Mouse (Mus musculus) bone marrow macrophage, adult 2 months (primary cell): ENCODE measurements at regions not wholly inside any gene's neighbourhood (a gene's known extent, or its start where the extent isn't known, plus 50 kb on each side); places are given as distances from the start of the nearest gene placed in this dataset.

Source experiments
- CTCF ChIP-seq: IDR thresholded peaks from 2 replicates; pipeline ENCODE4 v1.5.1; 2012; ENCODE audit warnings: low read depth, mild to moderate bottlenecking, low read length, moderate library complexity
- POLR2A ChIP-seq: IDR thresholded peaks from 2 replicates; pipeline ENCODE4 v1.6.1; 2012; ENCODE audit warnings: mild to moderate bottlenecking, low read depth, low read length, borderline replicate concordance

DNA sequence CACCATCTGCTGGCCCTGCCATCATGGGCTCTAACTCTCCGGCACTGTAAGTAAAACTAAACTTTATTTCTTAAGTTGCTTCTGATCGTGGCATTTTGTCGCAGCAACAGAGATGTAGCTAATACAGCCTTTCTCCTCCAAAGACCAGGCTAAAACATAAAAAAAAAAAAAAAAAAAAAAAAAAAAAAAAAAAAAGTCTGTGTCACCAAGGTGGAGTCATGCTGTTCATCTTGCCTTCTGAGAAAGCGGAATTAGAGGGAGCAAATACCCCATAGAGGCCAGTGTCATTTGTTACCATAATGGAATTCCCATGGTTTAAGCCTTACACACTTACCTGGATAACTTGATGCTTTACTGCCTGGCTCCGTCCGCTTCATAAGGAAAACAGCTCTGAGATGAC is 136.9 kb upstream of the Rybp start:
- no peak for TF ChIP-seq CTCF
- no peak for TF ChIP-seq POLR2A
